Mouse (Mus musculus) thymus, adult 2 months (tissue): ENCODE results near the gene Myo7a. TPM values are rescaled to one million over a fixed set of nuclear protein-coding genes. Genes with fewer than 3 reads are reported as not detected.

Source experiments
- DNase-seq: peaks from one replicate; pipeline ENCODE4 v3.0.0; 2021
- H3K27ac ChIP-seq: fragments of 200-500 bp; 2 replicates; pipeline ENCODE4 v1.5.1; 2012; ENCODE audit warnings: low read length, control low read depth; ENCODE audit not compliant: control insufficient read depth, insufficient read depth
- H3K27me3 ChIP-seq: fragments of 200-500 bp; 2 replicates; pipeline ENCODE4 v1.6.1; 2012; ENCODE audit warnings: mild to moderate bottlenecking, low read length, moderate library complexity, mixed read lengths; ENCODE audit not compliant: control insufficient read depth, insufficient read depth
- H3K36me3 ChIP-seq: fragments of 200-500 bp; 2 replicates; pipeline ENCODE4 v1.6.1; 2012; ENCODE audit warnings: mild to moderate bottlenecking, low read length, moderate library complexity; ENCODE audit not compliant: control insufficient read depth, insufficient read depth
- H3K4me1 ChIP-seq: fragments of 200-500 bp; replicated peaks from 2 replicates; pipeline ENCODE4 v1.6.1; 2012; ENCODE audit warnings: low read length; ENCODE audit not compliant: control insufficient read depth, insufficient read depth
- H3K4me3 ChIP-seq: fragments of 200-500 bp; 2 replicates; pipeline ENCODE4 v1.5.1; 2012; ENCODE audit warnings: mild to moderate bottlenecking, low read length, control low read depth, moderate library complexity; ENCODE audit not compliant: control insufficient read depth, insufficient read depth
- CTCF ChIP-seq: fragments of 200-500 bp; IDR thresholded peaks from 2 replicates; pipeline ENCODE4 v1.5.1; 2012; ENCODE audit warnings: mild to moderate bottlenecking, control low read depth, low read length, moderate library complexity, borderline replicate concordance; ENCODE audit not compliant: control insufficient read depth, poor library complexity, insufficient read depth; ENCODE audit errors: extremely low read depth
- POLR2A ChIP-seq: fragments of 200-500 bp; IDR thresholded peaks from 2 replicates; pipeline ENCODE4 v1.6.1; 2012; ENCODE audit warnings: mild to moderate bottlenecking, low read length, control low read depth, moderate library complexity; ENCODE audit not compliant: control insufficient read depth, poor library complexity, insufficient read depth; ENCODE audit errors: extremely low read depth
- WGBS: fragments of 180-500 bp; shearing (Covaris S2); methylation state at CpG from one replicate; pipeline ENCODE4 v1.1.7; 2018; 5-methylcytosine and 5-hydroxymethylcytosine counted together
- polyA plus RNA-seq: library from polyadenylated mRNA; depleted of rRNA; stranded (reverse); fragments of >200 nt; gene quantifications from 2 replicates; pipeline ENCODE4 v1.2.3, GENCODE M21; 2012

Myo7a gene
- polyA plus RNA-seq, 1 experiment = 10.1 TPM

DNA sequence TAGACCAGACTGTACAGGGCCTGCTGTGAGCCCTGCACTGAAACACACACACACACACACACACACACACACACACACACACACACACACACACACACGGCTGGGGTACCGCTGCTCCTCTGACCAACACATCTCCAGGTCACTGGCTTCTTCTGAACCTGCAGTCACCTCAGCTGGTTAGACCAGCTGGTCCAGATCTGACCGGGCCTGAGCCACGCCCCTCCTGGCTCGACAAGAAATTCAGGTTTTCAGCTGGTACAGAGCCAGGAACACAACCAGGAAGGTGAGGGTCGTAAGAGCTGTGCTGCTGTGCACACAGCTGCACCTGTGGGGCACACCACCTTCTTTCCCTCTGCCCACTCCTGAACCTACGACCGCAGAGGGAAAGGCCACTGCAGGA lies 39.2 kb upstream of the Myo7a start:
- no peak for TF ChIP-seq CTCF
- TF ChIP-seq POLR2A = no peak
- Histone ChIP-seq H3K27ac (no peak overlapping the region), H3K4me3 (no peak overlapping the region), H3K27me3 (no peaks in the 10 kb centered on the region), H3K36me3 (no peaks in the 10 kb centered on the region), H3K4me1 (no peaks in the 10 kb centered on the region; the same call in 1 of the 2 replicates)
- 80% methylated on average over 8 of the region's 8 CpGs for WGBS
- DNase-seq = no peak

DNA sequence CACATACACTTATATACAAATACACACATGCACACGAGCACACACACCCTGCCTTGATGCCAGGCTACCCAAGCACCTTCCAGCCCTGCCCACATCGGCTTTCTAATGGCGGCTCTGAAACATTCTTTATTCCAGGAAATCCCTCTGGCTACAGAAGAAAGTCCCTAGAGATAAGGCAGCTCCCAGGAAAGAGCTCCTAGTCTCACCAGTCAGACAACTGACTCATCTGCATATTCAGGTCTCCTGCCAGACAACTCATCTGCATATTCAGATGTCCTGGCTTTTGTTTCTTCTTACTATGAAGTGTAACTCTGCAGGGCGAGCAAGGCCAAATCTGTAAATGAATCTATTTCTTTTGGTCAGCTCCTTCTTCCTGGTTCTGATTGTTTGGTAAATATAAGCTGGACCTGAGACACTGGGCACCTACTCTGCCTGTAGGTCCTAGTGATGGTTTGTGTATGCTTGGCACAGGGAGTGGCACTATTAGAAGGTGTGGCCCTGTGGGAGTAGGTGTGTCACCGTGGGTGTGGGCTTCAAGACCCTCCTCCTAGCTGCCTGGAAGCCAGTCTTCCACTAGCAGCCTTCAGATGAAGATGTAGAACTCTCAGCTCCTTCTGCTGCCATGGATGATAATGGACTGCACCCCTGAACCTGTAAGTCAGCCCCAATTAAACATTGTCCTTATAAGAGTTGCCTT lies 38.5 kb upstream of the Myo7a start:
- no peak overlapping the region for H3K4me3 ChIP-seq
- no peaks in the 10 kb centered on the region for H3K27me3 ChIP-seq
- WGBS = 82% methylated on average over 5 of the region's 5 CpGs
- H3K4me1 ChIP-seq = no peaks in the 10 kb centered on the region
- no peak for DNase-seq
- H3K36me3 ChIP-seq = no peaks in the 10 kb centered on the region
- TF ChIP-seq CTCF (no peak), POLR2A (no peak)
- no peak overlapping the region for H3K27ac ChIP-seq

DNA sequence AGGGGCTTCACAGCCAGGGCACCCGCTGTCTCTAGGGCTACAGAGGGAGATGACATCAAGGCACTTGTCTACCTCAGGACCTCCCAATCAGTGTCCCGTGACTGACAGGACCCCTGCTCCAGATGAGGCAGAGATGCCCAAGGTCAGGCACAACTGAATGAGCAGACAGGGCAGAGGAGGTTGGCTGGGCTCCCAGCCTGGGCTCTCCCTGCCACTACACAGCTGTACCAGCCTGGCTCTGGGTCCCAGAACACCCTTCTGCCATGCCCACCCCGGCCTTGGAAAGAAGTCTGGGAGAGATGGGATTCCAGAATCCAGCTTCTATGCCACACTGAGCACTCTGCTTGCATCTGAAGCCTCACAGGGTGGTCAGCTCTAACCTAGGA lies 36.9 kb upstream of the Myo7a start:
- Histone ChIP-seq H3K27ac (no peak overlapping the region), H3K4me3 (no peak overlapping the region), H3K27me3 (no peaks in the 10 kb centered on the region), H3K36me3 (no peaks in the 10 kb centered on the region), H3K4me1 (no peaks in the 10 kb centered on the region)
- DNase-seq = no peak
- TF ChIP-seq CTCF (no peak), POLR2A (no peak)
- 62% methylated on average over 3 of the region's 3 CpGs for WGBS

DNA sequence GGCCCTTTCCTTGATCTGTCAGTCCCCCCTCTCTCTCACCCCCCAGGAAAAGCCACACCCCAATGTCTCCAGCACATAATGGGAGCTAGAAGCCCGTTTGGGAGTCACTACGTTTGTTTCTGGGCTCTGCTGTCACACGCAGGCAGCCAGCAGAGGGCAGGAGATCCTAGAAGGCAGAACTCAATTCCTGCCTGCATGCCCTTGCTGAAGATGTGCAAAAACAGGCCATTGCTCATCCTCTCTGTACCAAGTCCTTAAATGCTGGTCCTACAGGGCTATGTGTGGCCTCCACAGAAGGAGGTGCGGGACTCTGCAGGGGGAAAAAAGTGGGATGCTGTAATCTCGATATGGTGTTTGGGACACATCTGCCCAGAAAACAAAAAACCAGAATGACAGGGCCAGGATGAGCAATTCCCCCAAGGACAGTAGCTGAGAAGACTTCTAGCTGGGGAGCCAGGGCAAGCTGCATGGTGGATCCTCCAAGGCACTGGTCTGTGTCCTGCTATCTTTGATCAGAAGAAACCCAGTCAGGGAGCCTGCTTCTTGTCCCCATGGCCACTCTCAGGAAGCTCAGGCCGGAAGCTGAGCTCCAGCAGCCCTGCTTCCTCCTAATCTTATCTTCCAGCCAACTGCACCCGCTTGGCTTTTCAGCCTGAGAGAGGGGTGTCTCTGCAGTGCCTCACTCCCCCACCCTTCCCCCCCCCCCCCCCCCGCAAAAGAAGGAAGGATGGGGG lies 36.4 kb upstream of the Myo7a start:
- no peaks in the 10 kb centered on the region for H3K27me3 ChIP-seq
- no peaks in the 10 kb centered on the region for H3K36me3 ChIP-seq
- H3K27ac ChIP-seq = no peak overlapping the region
- H3K4me3 ChIP-seq = no peak overlapping the region
- DNase-seq = peak; percentile 79
- H3K4me1 ChIP-seq = no peaks in the 10 kb centered on the region
- TF ChIP-seq POLR2A (no peak), CTCF (peak; percentile 71; the same call in 1 of the 2 replicates)
- 25% methylated on average over 8 of the region's 8 CpGs for WGBS

DNA sequence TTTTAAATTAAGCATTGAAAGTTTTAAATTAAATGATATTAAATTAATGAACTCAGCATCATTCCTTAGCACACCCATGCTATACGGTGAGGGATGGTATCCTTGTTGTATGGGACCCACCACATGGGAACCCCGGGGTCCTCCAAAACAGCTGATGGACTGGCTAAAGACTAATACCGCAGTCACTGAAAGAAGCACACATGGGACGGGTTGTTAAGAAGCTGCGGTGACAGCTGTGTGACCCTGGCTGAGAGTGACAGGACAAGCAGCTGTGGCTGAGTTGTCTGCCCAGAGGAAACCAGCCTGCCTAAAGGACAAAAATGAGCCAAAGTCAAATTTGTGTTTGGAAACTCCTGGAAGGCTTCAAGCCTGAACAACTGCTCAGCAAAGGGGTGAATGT lies 34.6 kb upstream of the Myo7a start:
- no peak overlapping the region for H3K4me3 ChIP-seq
- no peak overlapping the region for H3K27ac ChIP-seq
- H3K27me3 ChIP-seq = no peaks in the 10 kb centered on the region
- no peaks in the 10 kb centered on the region for H3K4me1 ChIP-seq
- 94% methylated on average over 5 of the region's 5 CpGs for WGBS
- TF ChIP-seq CTCF (no peak), POLR2A (no peak)
- no peaks in the 10 kb centered on the region for H3K36me3 ChIP-seq
- DNase-seq = no peak

DNA sequence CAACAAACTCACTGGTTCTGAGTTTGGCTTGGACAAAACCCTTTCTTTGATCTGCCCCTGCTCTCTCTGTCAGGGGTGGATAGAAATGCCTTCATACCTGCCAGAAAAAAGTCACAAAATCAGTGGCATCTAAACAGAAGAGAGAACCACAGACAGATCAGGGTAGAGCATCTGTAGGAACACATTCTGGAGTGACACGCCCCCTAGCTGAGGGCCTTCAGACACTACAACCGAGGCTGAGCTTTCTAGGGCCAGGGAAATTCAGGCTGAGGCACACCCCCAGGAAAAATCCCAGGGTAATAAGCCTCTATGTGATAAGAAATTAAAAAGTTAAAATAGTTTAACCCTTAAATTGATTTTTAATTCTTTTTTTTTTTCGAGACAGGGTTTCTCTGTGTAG lies 34.0 kb upstream of the Myo7a start:
- no peaks in the 10 kb centered on the region for H3K36me3 ChIP-seq
- H3K4me1 ChIP-seq = no peaks in the 10 kb centered on the region
- H3K4me3 ChIP-seq = no peak overlapping the region
- TF ChIP-seq POLR2A = no peak
- WGBS = 85% methylated on average over 3 of the region's 3 CpGs
- no peak for DNase-seq
- no peak overlapping the region for H3K27ac ChIP-seq
- no peaks in the 10 kb centered on the region for H3K27me3 ChIP-seq
